Mouse (Mus musculus) layer of hippocampus, adult 9-10 months (tissue): ENCODE data around the gene Dhrs13.

ENCODE experiments used
- DNase-seq: peaks from one replicate; pipeline ENCODE4 v3.0.0; 2022; ENCODE audit warnings: low spot score

The Dhrs13 gene

DNA sequence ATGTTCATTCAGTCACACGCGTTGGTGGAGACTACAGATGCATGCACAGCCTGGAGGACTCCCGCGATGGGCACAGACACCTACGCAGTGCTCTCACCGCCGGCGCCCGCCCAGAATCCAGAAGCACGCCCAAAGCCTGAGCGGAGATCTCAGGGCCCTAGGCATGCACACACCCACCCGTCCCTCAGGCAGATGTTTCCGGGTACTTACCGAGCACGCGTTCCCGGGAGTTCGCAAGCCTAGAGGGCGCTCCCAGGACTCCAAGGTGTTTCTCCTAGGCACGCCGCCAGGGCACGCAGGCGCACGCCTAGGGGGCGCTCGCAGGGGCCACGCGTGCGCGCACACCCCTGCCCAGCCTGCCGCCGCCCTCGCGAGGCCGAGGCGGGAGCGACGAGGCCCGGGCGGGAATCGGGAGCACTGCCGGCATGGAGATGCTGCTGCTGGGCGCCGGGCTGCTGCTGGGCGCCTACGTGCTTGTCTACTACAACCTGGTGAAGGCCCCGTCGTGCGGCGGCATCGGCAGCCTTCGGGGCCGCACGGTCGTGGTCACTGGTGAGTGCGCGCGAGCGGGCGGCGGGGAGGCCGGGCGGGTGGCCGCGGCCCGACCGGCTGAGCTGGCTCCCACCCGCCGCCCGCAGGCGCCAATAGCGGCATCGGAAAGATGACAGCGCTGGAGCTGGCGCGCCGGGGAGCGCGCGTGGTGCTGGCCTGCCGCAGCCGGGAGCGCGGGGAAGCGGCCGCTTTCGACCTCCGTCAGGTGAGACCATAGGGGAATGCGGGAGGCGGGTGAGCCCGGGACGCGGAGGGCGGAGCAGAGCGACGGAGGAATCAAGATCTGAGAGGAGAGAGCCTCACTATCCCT is at the start of gene Dhrs13:
Gene Dhrs13, plus strand, starts transcription at position 334 of the 862 bp plus-strand sequence.
- DNase-seq = peak; percentile 59

DNA sequence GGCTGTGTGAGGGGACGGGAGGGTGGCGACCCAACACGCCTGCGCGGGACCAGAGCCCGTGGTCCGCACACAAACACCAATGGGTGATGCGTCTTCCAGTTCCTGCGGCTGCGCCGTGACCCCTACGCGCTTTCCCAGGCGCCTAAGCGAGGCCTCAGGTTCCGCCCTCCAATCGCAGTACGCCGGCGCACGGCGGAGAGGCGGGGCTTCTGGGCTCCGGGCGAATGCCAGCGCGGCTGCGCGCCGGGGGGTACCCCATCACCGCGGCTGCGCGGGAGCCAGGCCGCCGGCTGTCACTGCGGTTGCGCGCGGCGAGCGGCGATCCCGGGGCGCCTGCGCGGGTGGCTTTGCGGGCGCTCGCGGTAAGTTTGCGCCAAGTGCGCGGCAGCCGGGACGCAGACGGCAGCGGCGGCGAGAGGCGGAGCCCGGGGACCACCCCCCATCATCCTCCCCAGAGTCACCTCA is 49.6 kb upstream of the Dhrs13 start, which contains the start of gene Phf12:
Gene Phf12, plus strand, starts transcription at position 314 of the 465 bp plus-strand sequence.
- DNase-seq = peak; percentile 93

- no peak for DNase-seq
Observed at GRCm38 (mm10) chr11:77983191-77983936, 48.7 kb upstream of the Dhrs13 start.

DNA sequence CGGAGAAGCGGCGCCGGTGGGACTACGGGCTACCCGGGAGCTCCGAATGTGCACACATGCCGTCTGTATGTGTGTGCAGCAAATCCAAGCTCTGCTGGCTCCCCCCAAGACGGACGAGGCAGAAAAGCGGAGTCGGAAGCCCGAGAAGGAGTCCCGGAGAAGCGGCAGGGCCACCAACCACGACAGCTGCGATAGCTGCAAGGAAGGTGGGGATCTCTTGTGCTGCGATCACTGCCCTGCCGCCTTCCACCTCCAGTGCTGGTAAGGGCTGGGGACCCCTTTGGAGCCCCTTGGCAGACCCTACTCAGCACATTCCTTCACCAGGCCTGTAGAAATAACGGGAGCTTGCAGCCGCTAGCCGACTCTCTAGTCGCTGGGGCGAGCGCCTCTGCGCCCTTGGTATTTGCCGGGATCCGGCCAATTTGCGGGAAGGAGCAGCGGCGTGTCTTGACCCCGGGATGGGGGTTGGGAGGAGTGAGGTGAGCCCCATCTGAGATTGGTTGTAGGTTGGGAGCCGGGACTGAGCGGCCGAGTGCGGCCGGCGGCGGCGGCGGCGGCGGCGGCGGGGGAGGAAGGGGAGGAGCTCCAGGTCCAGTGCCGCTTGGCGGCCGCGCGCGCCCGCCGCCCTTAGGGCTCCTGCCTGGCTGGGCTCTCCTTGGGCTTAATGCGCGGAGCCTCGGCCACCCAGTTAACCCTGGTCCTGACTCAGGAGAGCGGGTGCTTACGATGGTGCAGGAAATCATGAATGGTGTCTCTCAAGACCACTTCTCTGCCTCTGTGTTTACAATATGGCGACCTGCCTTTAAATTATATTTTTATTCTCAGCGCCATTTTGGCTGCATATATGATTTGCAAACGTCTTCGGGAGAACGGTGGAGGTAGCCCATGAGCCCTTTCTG is 47.9 kb upstream of the Dhrs13 start:
- peak; percentile 32 for DNase-seq

DNA sequence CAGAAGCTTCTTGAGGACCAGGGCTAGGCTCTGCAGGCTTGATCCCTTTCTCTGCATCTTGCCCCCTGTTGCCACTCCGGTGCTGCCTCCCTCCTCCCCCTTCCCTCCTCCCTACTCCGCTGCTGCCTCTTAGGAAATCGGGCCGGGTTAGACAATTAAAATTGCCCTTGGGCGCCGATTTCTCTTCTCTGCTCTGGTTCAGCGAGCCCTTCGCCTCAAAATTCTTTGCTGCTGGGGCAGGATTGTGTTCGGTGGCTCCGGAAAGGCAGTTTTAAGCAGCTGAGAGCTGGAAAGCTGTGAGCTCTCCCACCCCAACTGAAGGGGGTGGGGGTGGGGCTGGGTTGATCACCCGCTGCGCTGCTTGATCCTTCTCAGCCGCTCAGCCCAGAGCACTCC is 47.2 kb upstream of the Dhrs13 start:
- no peak for DNase-seq

- no peak for DNase-seq
Observed at GRCm38 (mm10) chr11:77985541-77986065, 46.5 kb upstream of the Dhrs13 start.

DNA sequence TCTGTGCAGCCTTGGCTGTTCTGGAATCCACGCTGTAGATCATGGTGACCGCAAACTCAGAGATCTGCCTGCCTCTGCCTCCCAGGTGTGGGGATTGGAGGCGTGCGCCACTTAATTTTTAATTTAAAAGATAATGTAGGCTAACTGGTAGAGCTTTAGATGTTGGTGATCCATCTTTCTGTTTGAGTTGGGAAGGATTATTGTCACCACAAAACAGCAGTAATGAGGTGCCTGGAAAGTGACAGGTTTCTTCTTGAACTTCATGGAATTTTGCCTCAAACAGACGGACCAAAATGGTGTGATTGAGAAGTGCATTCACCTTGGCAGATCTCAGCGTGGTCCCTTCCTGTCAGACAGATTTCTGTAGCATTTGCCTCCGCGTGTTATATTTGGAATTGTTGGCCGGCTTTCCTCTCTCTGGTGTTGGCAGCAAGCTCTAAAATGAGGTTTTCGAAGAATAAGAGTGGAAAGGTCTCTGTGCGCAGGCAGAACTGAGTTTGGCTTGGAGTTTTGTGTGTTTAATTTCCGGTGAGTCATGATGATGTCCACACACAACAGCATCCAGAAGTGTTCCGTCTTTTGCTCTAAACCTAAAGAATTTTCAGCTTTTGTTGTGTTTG is 42.9 kb upstream of the Dhrs13 start:
- DNase-seq = no peak

GRCm38 (mm10) chr11:77995556-77995955 is 36.5 kb upstream of the Dhrs13 start:
- DNase-seq = no peak

DNA sequence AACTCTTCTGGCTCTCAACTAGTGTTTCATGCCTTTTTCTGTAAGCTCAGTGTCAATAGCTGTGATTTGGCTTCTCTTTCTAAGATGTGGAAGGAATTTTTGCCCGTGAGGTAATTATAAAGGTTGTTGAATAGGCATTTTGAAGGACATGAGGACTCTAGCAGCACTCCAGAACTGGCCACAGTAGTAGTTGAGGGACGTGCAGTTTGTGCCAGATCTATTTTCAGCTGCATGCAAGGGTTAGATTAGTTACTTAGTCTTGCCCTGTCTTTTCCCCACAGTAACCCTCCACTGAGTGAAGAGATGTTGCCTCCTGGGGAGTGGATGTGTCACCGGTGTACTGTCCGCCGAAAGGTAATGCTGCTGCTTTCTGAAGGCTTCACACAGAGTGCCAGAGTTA is 25.6 kb upstream of the Dhrs13 start:
- DNase-seq = no peak

GRCm38 (mm10) chr11:78019676-78020075 is 12.4 kb upstream of the Dhrs13 start:
- peak; percentile 72 for DNase-seq

DNA sequence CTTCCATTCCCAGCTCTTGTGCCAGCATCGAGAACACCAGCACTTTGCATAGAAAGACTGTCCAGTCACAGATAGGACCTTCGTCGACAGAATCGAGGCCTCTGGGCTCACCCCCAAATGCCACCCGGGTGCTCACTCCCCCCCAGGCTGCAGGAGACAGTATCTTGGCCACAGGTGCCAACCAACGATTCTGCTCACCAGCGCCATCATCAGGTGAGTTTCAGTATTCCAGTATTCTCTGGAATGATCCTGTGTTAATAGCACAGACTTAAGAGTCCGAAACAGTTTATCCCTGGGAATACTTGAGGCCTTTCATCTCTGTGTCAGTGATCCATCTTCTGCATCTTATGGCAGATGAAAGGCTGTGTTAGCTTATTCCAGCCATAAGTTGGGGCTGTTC is 8.5 kb upstream of the Dhrs13 start:
- DNase-seq = no peak

- DNase-seq = no peak
Observed at GRCm38 (mm10) chr11:78029240-78029639, 2.8 kb upstream of the Dhrs13 start.

- DNase-seq = no peak
Observed at GRCm38 (mm10) chr11:78030600-78030999, 1.5 kb upstream of the Dhrs13 start.

DNA sequence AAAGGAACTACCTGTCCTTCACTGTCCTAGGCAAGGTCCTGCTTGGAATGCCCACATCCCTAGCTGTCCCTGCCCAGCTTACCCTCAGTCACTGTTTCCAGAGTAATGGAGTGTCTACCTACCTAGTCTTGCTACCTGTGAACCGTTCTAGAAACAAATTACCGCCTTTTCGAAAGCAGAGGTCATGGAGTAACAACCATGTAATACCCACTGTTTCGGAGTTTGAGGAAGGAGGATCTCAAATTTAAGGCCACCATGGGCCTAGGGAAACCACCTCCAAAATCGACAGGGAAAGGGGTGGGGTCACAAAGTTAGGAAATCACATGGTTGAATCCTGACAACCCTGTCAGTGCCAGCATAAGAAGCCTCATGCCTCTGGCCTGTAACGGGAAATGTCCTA is 691 bp upstream of the Dhrs13 start:
- no peak for DNase-seq

DNA sequence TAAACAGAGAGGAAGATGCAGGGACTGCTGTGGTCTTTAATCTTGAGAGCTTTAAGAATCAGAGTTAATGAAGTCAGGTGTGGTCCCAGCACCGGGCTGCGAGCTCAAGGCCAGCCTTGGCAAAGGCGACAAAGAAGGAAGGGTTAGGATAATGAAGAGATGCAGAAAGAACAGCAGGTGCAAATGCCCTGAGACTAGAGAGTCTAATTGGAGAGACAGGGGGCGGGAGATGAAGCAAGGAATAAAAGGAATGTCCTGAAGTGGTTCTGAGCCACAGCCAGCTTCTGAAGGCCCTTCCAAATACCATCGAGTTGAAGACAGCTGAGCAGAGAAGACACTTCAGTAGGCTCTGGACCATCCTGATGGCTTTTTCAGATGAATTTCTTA is 722 bp downstream of the Dhrs13 start:
- no peak for DNase-seq

GRCm38 (mm10) chr11:78033931-78034617 is 2.0 kb downstream of the Dhrs13 start:
- no peak for DNase-seq

DNA sequence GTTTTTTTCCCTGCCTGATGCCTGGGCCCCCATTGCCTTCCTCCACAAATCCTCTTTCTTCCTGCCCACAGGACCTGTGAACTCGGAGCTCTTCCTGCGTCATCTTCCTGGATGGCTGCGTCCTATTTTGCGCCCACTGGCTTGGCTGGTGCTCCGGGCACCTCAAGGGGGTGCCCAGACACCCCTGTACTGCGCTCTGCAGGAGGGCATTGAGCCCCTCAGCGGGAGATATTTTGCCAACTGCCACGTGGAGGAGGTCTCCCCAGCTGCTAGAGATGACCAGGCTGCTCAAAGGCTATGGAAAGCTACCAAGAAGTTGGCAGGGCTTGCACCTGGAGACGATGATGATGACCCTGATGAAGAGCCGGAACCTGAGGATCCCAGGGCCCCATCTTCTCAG is 4.7 kb downstream of the Dhrs13 start:
- no peak for DNase-seq

DNA sequence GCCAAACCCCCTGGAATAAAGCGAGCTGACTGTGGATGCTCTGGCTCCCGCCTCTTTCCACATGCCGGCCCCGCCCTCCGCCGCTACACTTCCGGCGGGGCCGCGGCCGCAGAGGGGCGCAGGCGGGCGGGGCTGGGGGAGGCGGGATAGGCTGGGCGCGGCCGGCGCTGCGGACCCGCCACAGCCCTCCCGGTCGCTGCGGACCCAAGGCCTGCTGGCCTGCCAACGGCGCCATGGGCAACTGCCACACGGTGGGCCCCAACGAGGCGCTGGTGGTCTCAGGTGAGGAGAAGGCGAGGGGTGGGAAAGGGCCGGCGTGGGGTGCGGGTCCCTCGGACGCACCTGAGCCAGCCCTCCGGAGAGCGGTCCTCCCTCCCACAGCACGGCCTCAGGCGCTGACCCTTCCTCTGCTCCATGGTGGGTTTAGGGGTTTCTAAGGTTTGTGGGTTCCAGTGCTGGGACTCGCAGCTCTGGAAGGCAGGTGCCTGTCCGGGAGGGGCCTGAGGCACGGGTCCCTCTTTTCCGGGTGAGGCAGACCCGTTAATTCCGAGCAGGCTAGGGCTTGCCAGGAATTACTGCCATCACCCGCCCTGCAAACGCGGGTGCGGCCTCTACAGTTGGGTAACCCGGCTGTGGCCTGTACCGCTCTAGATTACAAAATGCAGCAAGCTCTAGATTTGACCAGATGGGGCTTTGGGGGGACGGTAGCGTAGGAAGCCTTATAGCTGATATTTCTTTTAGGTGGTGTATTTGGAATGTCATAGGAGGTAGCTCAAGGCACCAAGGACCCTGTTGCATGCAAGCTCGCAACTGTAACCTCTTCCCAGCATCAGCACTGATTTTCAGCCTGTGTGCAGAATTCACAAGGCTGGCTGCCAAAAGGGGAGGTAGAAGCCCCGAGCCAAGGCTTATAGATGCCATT is 6.0 kb downstream of the Dhrs13 start, which contains the start of gene Flot2:
Gene Flot2, plus strand, starts transcription at position 101 of the 922 bp plus-strand sequence.
- no peak for DNase-seq

- DNase-seq = no peak
Observed at GRCm38 (mm10) chr11:78040878-78041277, 8.8 kb downstream of the Dhrs13 start.
